Mouse (Mus musculus): ENCODE results near the gene Ndufs2.
A peak's percentile ranks its signal among the peaks of the same experiment; 100 is the strongest.
"Not testable (repeated sequence)": the region's sequence is repeated elsewhere in the genome, so short reads cannot be mapped to it uniquely, and the experiment has no call there.

Gene Ndufs2

GRCm38 (mm10) chr1:171256095-171256818 lies 5.1 kb upstream of the Ndufs2 start:
- no peak for DNase-seq (ENCODE audit: low spot score)

- no peak for DNase-seq (ENCODE audit: low spot score)
Measured at GRCm38 (mm10) chr1:171252415-171252814, 1.2 kb upstream of the Ndufs2 start.

GRCm38 (mm10) chr1:171251594-171252324 lies 571 bp upstream of the Ndufs2 start:
- no peak for DNase-seq (ENCODE audit: low spot score)

GRCm38 (mm10) chr1:171249913-171250600 lies 1.1 kb downstream of the Ndufs2 start, which contains the start of gene Adamts4:
TSS of gene Adamts4 (plus strand) at chr1:171250421.
- no peak for DNase-seq (ENCODE audit: low spot score)

- DNase-seq (ENCODE audit: low spot score), result no peak
Measured at GRCm38 (mm10) chr1:171248386-171249226, 2.6 kb downstream of the Ndufs2 start.

GRCm38 (mm10) chr1:171247916-171248315 lies 3.3 kb downstream of the Ndufs2 start:
- DNase-seq (ENCODE audit: low spot score), result no peak

- no peak for DNase-seq (ENCODE audit: low spot score)
Measured at GRCm38 (mm10) chr1:171247453-171247841, 3.7 kb downstream of the Ndufs2 start.

GRCm38 (mm10) chr1:171246709-171247452 lies 4.3 kb downstream of the Ndufs2 start:
- DNase-seq (ENCODE audit: low spot score), result peak; percentile 96

GRCm38 (mm10) chr1:171245353-171245752 lies 5.8 kb downstream of the Ndufs2 start:
- no peak for DNase-seq (ENCODE audit: low spot score)

- not testable (repeated sequence) for DNase-seq (ENCODE audit: low spot score)
Measured at GRCm38 (mm10) chr1:171241952-171242351, 9.2 kb downstream of the Ndufs2 start.

- no peak for DNase-seq (ENCODE audit: low spot score)
Measured at GRCm38 (mm10) chr1:171240911-171241310, 10.3 kb downstream of the Ndufs2 start.

- no peak for DNase-seq (ENCODE audit: low spot score)
Measured at GRCm38 (mm10) chr1:171239992-171240744, 11.0 kb downstream of the Ndufs2 start.

- DNase-seq (ENCODE audit: low spot score), result no peak
Measured at GRCm38 (mm10) chr1:171238463-171238862, 12.7 kb downstream of the Ndufs2 start.

GRCm38 (mm10) chr1:171237438-171237837 lies 13.8 kb downstream of the Ndufs2 start:
- no peak for DNase-seq (ENCODE audit: low spot score)

GRCm38 (mm10) chr1:171235791-171236190 lies 15.4 kb downstream of the Ndufs2 start:
- DNase-seq (ENCODE audit: low spot score), result no peak

- no peak for DNase-seq (ENCODE audit: low spot score)
Measured at GRCm38 (mm10) chr1:171234538-171234937, 16.6 kb downstream of the Ndufs2 start.

GRCm38 (mm10) chr1:171234126-171234525 lies 17.1 kb downstream of the Ndufs2 start, which contains the start of gene Fcer1g:
TSS of gene Fcer1g (minus strand) at chr1:171234365.
- no peak for DNase-seq (ENCODE audit: low spot score)

GRCm38 (mm10) chr1:171232800-171233730 lies 18.1 kb downstream of the Ndufs2 start:
- DNase-seq (ENCODE audit: low spot score), result no peak

GRCm38 (mm10) chr1:171232348-171232747 lies 18.8 kb downstream of the Ndufs2 start:
- DNase-seq (ENCODE audit: low spot score), result no peak

Data from ovary, postnatal 14 days (tissue).